Mouse (Mus musculus) fibroblast of lung, adult 2 months (primary cell): ENCODE measurements around the gene Lhpp.

Experiments
- DNase-seq: peaks from one replicate; pipeline ENCODE4 v3.0.0-alpha.2; 2011; ENCODE audit warnings: low read depth

Gene Lhpp

GRCm38 (mm10) chr7:132682336-132682735 lies 71.9 kb downstream of the Lhpp start:
- no peak for DNase-seq

- no peak for DNase-seq
Observed at GRCm38 (mm10) chr7:132682901-132683300, 72.5 kb downstream of the Lhpp start.

GRCm38 (mm10) chr7:132683923-132684322 lies 73.5 kb downstream of the Lhpp start:
- DNase-seq: peak; percentile 77

GRCm38 (mm10) chr7:132686515-132686914 lies 76.1 kb downstream of the Lhpp start:
- DNase-seq: no peak

- no peak for DNase-seq
Observed at GRCm38 (mm10) chr7:132687897-132688296, 77.5 kb downstream of the Lhpp start.

GRCm38 (mm10) chr7:132688721-132689120 lies 78.3 kb downstream of the Lhpp start:
- peak; percentile 80 for DNase-seq

- no peak for DNase-seq
Observed at GRCm38 (mm10) chr7:132689722-132690121, 79.3 kb downstream of the Lhpp start.

GRCm38 (mm10) chr7:132690716-132691472 lies 80.5 kb downstream of the Lhpp start:
- no peak for DNase-seq

GRCm38 (mm10) chr7:132692719-132693118 lies 82.3 kb downstream of the Lhpp start:
- peak; percentile 56 for DNase-seq

GRCm38 (mm10) chr7:132693561-132693960 lies 83.1 kb downstream of the Lhpp start:
- DNase-seq: no peak

GRCm38 (mm10) chr7:132697258-132697796 lies 86.9 kb downstream of the Lhpp start:
- no peak for DNase-seq

- DNase-seq: no peak
Observed at GRCm38 (mm10) chr7:132698737-132699136, 88.3 kb downstream of the Lhpp start.

- no peak for DNase-seq
Observed at GRCm38 (mm10) chr7:132699165-132699564, 88.7 kb downstream of the Lhpp start.

- no peak for DNase-seq
Observed at GRCm38 (mm10) chr7:132699639-132700038, 89.2 kb downstream of the Lhpp start.

GRCm38 (mm10) chr7:132700107-132700506 lies 89.7 kb downstream of the Lhpp start:
- DNase-seq: peak; percentile 81

- DNase-seq: no peak
Observed at GRCm38 (mm10) chr7:132701412-132701811, 91.0 kb downstream of the Lhpp start.

GRCm38 (mm10) chr7:132702024-132702423 lies 91.6 kb downstream of the Lhpp start:
- no peak for DNase-seq

- no peak for DNase-seq
Observed at GRCm38 (mm10) chr7:132702492-132703070, 92.1 kb downstream of the Lhpp start.

- DNase-seq: no peak
Observed at GRCm38 (mm10) chr7:132703515-132704309, 93.3 kb downstream of the Lhpp start.

GRCm38 (mm10) chr7:132704310-132704875 lies 94.0 kb downstream of the Lhpp start:
- no peak for DNase-seq

- no peak for DNase-seq
Observed at GRCm38 (mm10) chr7:132705130-132705529, 94.7 kb downstream of the Lhpp start.

- no peak for DNase-seq
Observed at GRCm38 (mm10) chr7:132711579-132711978, 101.1 kb downstream of the Lhpp start.
